Mouse (Mus musculus) embryonic facial prominence, embryonic 10.5 days (tissue): ENCODE data around the gene Parva. TPM values are rescaled to one million over a fixed set of nuclear protein-coding genes. Genes with fewer than 3 reads are reported as not detected.

Experiments
- DNase-seq: peaks from one replicate; pipeline ENCODE4 v3.0.0-alpha.2; 2017; ENCODE audit warnings: low spot score
- H3K27ac ChIP-seq: fragments of 300-500 bp; sonication (generic); replicated peaks from 2 replicates; pipeline ENCODE4 v1.5.1; 2016; ENCODE audit warnings: mild to moderate bottlenecking
- H3K27me3 ChIP-seq: fragments of 300-500 bp; sonication (generic); replicated peaks from 2 replicates; pipeline ENCODE4 v1.6.1; 2016; ENCODE audit warnings: low read depth, mild to moderate bottlenecking; ENCODE audit not compliant: poor library complexity, severe bottlenecking
- H3K36me3 ChIP-seq: fragments of 300-500 bp; sonication (generic); replicated peaks from 2 replicates; pipeline ENCODE4 v1.6.1; 2016; ENCODE audit warnings: mild to moderate bottlenecking, moderate library complexity
- H3K4me1 ChIP-seq: fragments of 300-500 bp; sonication (generic); 2 replicates; pipeline ENCODE4 v1.6.1; 2016
- H3K4me3 ChIP-seq: fragments of 300-500 bp; sonication (generic); 2 replicates; pipeline ENCODE4 v1.5.1; 2016; ENCODE audit warnings: mild to moderate bottlenecking, moderate library complexity
- H3K9me3 ChIP-seq: fragments of 300-500 bp; sonication (generic); 2 replicates; pipeline ENCODE4 v1.6.1; 2016; ENCODE audit warnings: mild to moderate bottlenecking
- WGBS: fragments of 180-500 bp; shearing (Covaris S2); methylation state at CpG from one replicate; pipeline ENCODE4 v1.1.7; 2016; 5-methylcytosine and 5-hydroxymethylcytosine counted together
- polyA plus RNA-seq: library from polyadenylated mRNA; unstranded; fragments of >200 nt; fragmentation: Nextera tagmentation; extraction: Ambion mirVana; gene quantifications from 2 replicates; pipeline ENCODE4 v1.2.1, GENCODE M21; 2016

Gene Parva
- polyA plus RNA-seq, 1 experiment from 2014 or later: 70.3 TPM

- Histone ChIP-seq H3K36me3 (peaks cover 7% of the 10 kb centered on the region; the same call in 1 of the 2 replicates), H3K4me1 (peaks cover 43% of the 10 kb centered on the region), H3K4me3 (no peak overlapping the region), H3K27ac (peak overlapping the region; percentile 12; the same call in 1 of the 2 replicates), H3K9me3 (peaks cover 4% of the 10 kb centered on the region; the same call in 1 of the 2 replicates), H3K27me3 (no peaks in the 10 kb centered on the region)
- peak; percentile 22 for DNase-seq
- WGBS: 44% methylated on average over 12 of the region's 12 CpGs
These were observed 17.1 kb downstream of the Parva start for GRCm38 (mm10) chr7:112444152-112444984.

- peaks cover 43% of the 10 kb centered on the region for H3K4me1 ChIP-seq
- peaks cover 4% of the 10 kb centered on the region; the same call in 1 of the 2 replicates for H3K9me3 ChIP-seq
- WGBS: 47% methylated on average over 9 of the region's 9 CpGs
- H3K36me3 ChIP-seq: peaks cover 7% of the 10 kb centered on the region; the same call in 1 of the 2 replicates
- no peak overlapping the region for H3K4me3 ChIP-seq
- no peaks in the 10 kb centered on the region for H3K27me3 ChIP-seq
- 0 out of 2 replicates have a peak overlapping the region, but pooled peaks have one; percentile 12 for H3K27ac ChIP-seq
- no peak for DNase-seq
These were observed 17.7 kb downstream of the Parva start for GRCm38 (mm10) chr7:112444985-112445367.

GRCm38 (mm10) chr7:112446498-112446897 lies 19.2 kb downstream of the Parva start:
- Histone ChIP-seq H3K9me3 (peaks cover 4% of the 10 kb centered on the region; the same call in 1 of the 2 replicates), H3K4me3 (no peak overlapping the region), H3K27ac (no peak overlapping the region), H3K36me3 (peaks cover 7% of the 10 kb centered on the region; the same call in 1 of the 2 replicates), H3K4me1 (peaks cover 37% of the 10 kb centered on the region), H3K27me3 (no peaks in the 10 kb centered on the region)
- DNase-seq: no peak
- WGBS: 91% methylated on average over 4 of the region's 4 CpGs

GRCm38 (mm10) chr7:112449954-112450700 lies 22.8 kb downstream of the Parva start:
- WGBS: 92% methylated on average over 8 of the region's 8 CpGs
- no peak overlapping the region for H3K27ac ChIP-seq

GRCm38 (mm10) chr7:112452471-112452870 lies 25.2 kb downstream of the Parva start:
- no peak for DNase-seq
- H3K27me3 ChIP-seq: no peaks in the 10 kb centered on the region
- no peak overlapping the region for H3K27ac ChIP-seq
- no peaks in the 10 kb centered on the region for H3K9me3 ChIP-seq
- peaks cover 36% of the 10 kb centered on the region for H3K4me1 ChIP-seq
- H3K4me3 ChIP-seq: no peak overlapping the region
- WGBS: 68% methylated on average over 5 of the region's 5 CpGs
- no peaks in the 10 kb centered on the region for H3K36me3 ChIP-seq

More at GRCm38 (mm10) chr7:112449954-112450700, 22.8 kb downstream of the Parva start:
- DNase-seq: no peak
- no peak overlapping the region for H3K4me3 ChIP-seq
- H3K4me1 ChIP-seq: peaks cover 28% of the 10 kb centered on the region
- H3K9me3 ChIP-seq: peaks cover 4% of the 10 kb centered on the region; the same call in 1 of the 2 replicates
- H3K36me3 ChIP-seq: peaks cover 7% of the 10 kb centered on the region; the same call in 1 of the 2 replicates
- H3K27me3 ChIP-seq: no peaks in the 10 kb centered on the region

- WGBS: 5% methylated on average over 3 of the region's 3 CpGs
- Histone ChIP-seq H3K4me3 (peak overlapping the region; percentile 1; the same call in 1 of the 2 replicates), H3K36me3 (no peaks in the 10 kb centered on the region), H3K27ac (peak overlapping the region; percentile 45), H3K27me3 (no peaks in the 10 kb centered on the region), H3K9me3 (no peaks in the 10 kb centered on the region), H3K4me1 (peaks cover 45% of the 10 kb centered on the region)
- DNase-seq: peak; percentile 59
These were observed 26.5 kb downstream of the Parva start for GRCm38 (mm10) chr7:112453805-112454214.

GRCm38 (mm10) chr7:112454380-112454779 lies 27.1 kb downstream of the Parva start:
- peak overlapping the region; percentile 45 for H3K27ac ChIP-seq
- H3K9me3 ChIP-seq: no peaks in the 10 kb centered on the region
- WGBS: 57% methylated on average over 6 of the region's 6 CpGs
- no peak for DNase-seq
- no peak overlapping the region for H3K4me3 ChIP-seq
- H3K4me1 ChIP-seq: peaks cover 47% of the 10 kb centered on the region
- no peaks in the 10 kb centered on the region for H3K27me3 ChIP-seq
- no peaks in the 10 kb centered on the region for H3K36me3 ChIP-seq

- no peak for DNase-seq
- H3K27me3 ChIP-seq: no peaks in the 10 kb centered on the region
- H3K27ac ChIP-seq: no peak overlapping the region
- no peak overlapping the region for H3K4me3 ChIP-seq
- H3K9me3 ChIP-seq: no peaks in the 10 kb centered on the region
- 85% methylated on average over 2 of the region's 2 CpGs for WGBS
- H3K36me3 ChIP-seq: no peaks in the 10 kb centered on the region
- H3K4me1 ChIP-seq: peaks cover 50% of the 10 kb centered on the region
These were observed 27.6 kb downstream of the Parva start for GRCm38 (mm10) chr7:112454951-112455350.

- Histone ChIP-seq H3K9me3 (no peaks in the 10 kb centered on the region), H3K4me1 (peaks cover 57% of the 10 kb centered on the region)
- DNase-seq: no peak
These were observed 28.3 kb downstream of the Parva start for GRCm38 (mm10) chr7:112455566-112456110.

GRCm38 (mm10) chr7:112457373-112457772 lies 30.1 kb downstream of the Parva start:
- no peaks in the 10 kb centered on the region for H3K27me3 ChIP-seq
- no peak for DNase-seq
- no peak overlapping the region for H3K4me3 ChIP-seq
- no peak overlapping the region for H3K27ac ChIP-seq
- WGBS: 91% methylated on average over 4 of the region's 4 CpGs
- H3K36me3 ChIP-seq: no peaks in the 10 kb centered on the region
- H3K9me3 ChIP-seq: no peaks in the 10 kb centered on the region
- peaks cover 61% of the 10 kb centered on the region for H3K4me1 ChIP-seq

More at GRCm38 (mm10) chr7:112455566-112456110, 28.3 kb downstream of the Parva start:
- Histone ChIP-seq H3K27ac (no peak overlapping the region), H3K4me3 (no peak overlapping the region), H3K36me3 (no peaks in the 10 kb centered on the region), H3K27me3 (no peaks in the 10 kb centered on the region)
- 87% methylated on average over 5 of the region's 5 CpGs for WGBS

- H3K36me3 ChIP-seq: no peaks in the 10 kb centered on the region
- no peaks in the 10 kb centered on the region for H3K9me3 ChIP-seq
- no peak overlapping the region for H3K4me3 ChIP-seq
- no peak overlapping the region for H3K27ac ChIP-seq
- H3K4me1 ChIP-seq: peaks cover 65% of the 10 kb centered on the region
- 92% methylated on average over 4 of the region's 4 CpGs for WGBS
- DNase-seq: no peak
- no peaks in the 10 kb centered on the region for H3K27me3 ChIP-seq
These were observed 30.6 kb downstream of the Parva start for GRCm38 (mm10) chr7:112457920-112458319.

GRCm38 (mm10) chr7:112458440-112458839 lies 31.1 kb downstream of the Parva start:
- peaks cover 66% of the 10 kb centered on the region for H3K4me1 ChIP-seq
- H3K4me3 ChIP-seq: no peak overlapping the region
- H3K27me3 ChIP-seq: no peaks in the 10 kb centered on the region
- DNase-seq: no peak
- H3K36me3 ChIP-seq: no peaks in the 10 kb centered on the region
- H3K9me3 ChIP-seq: no peaks in the 10 kb centered on the region
- peak overlapping the region; percentile 48; the same call in 1 of the 2 replicates for H3K27ac ChIP-seq
- WGBS: 83% methylated on average over 5 of the region's 5 CpGs
